Mouse (Mus musculus) CH12.LX (cell line): ENCODE measurements around the gene Neurog3. TPM values are rescaled to one million over a fixed set of nuclear protein-coding genes. Genes with fewer than 3 reads are reported as not detected.

Experiments used
- DNase-seq: peaks from one replicate; pipeline ENCODE4 v3.0.0-alpha.2; 2013; ENCODE audit errors: extremely low read depth
- H3K27ac ChIP-seq: 2 replicates; pipeline ENCODE4 v1.5.1; 2012; ENCODE audit warnings: low read depth, mild to moderate bottlenecking, control low read depth, moderate library complexity; ENCODE audit not compliant: insufficient read depth
- H3K27me3 ChIP-seq: replicated peaks from 2 replicates; pipeline ENCODE3; 2012; ENCODE audit warnings: inconsistent platforms
- H3K36me3 ChIP-seq, 2 experiments: replicated peaks in 1 of 2; 2 replicates each; pipeline versions ENCODE3 to v1.6.1; 2012; ENCODE audit warnings: inconsistent platforms in 1 of 2, low read length in 1 of 2, mild to moderate bottlenecking in 1 of 2, mixed read lengths in 1 of 2, moderate library complexity in 1 of 2; ENCODE audit not compliant: control insufficient read depth in 1 of 2, insufficient read depth in 1 of 2
- H3K4me1 ChIP-seq, 2 experiments: 2 replicates each; pipeline ENCODE4 v1.6.1; 2012; ENCODE audit warnings: inconsistent platforms in 1 of 2, moderate library complexity in 1 of 2; ENCODE audit not compliant: insufficient read depth in 2 of 2, control insufficient read depth in 1 of 2
- H3K4me2 ChIP-seq: 2 replicates; pipeline ENCODE4 v1.6.1; 2012; ENCODE audit warnings: low read depth, mild to moderate bottlenecking, control low read depth; ENCODE audit not compliant: poor library complexity, insufficient read depth, severe bottlenecking
- H3K4me3 ChIP-seq, 3 experiments: fragments of 150-350 bp in 1 of 3; sonication (generic) in 1 of 3; replicated peaks in 1 of 3; 2 replicates each; pipeline versions ENCODE3 to v1.5.1; 2011 to 2012; ENCODE audit warnings: low read depth in 2 of 3, low read length in 2 of 3, mild to moderate bottlenecking in 2 of 3, moderate library complexity in 2 of 3, control low read depth in 1 of 3, improper control_type of control experiment in 1 of 3, inconsistent platforms in 1 of 3, mixed read lengths in 1 of 3; ENCODE audit not compliant: poor library complexity in 1 of 3
- H3K79me2 ChIP-seq: replicated peaks from 2 replicates; pipeline ENCODE4 v1.6.1; 2012; ENCODE audit warnings: mild to moderate bottlenecking, moderate library complexity; ENCODE audit not compliant: control insufficient read depth, poor library complexity, insufficient read depth, severe bottlenecking; ENCODE audit errors: extremely low read depth
- H3K9ac ChIP-seq: 2 replicates; pipeline ENCODE4 v1.6.1; 2012; ENCODE audit warnings: low read depth, mild to moderate bottlenecking, control low read depth, moderate library complexity; ENCODE audit not compliant: insufficient read depth
- H3K9me3 ChIP-seq: replicated peaks from 2 replicates; pipeline ENCODE3; 2012; ENCODE audit warnings: low read length, inconsistent platforms, mixed read lengths
- CHD2 ChIP-seq: IDR thresholded peaks from 2 replicates; pipeline ENCODE4 v1.6.1; 2011; ENCODE audit warnings: low read length, improper control_type of control experiment
- E2F4 ChIP-seq: IDR thresholded peaks from 2 replicates; pipeline ENCODE4 v1.6.1; 2011; ENCODE audit warnings: low read depth, low read length, improper control_type of control experiment; ENCODE audit not compliant: insufficient replicate concordance
- EP300 ChIP-seq: IDR thresholded peaks from 2 replicates; pipeline ENCODE4 v1.6.1; 2011; ENCODE audit warnings: low read length, improper control_type of control experiment
- GABPA ChIP-seq: IDR thresholded peaks from 2 replicates; pipeline ENCODE4 v1.6.1; 2012; ENCODE audit warnings: low read depth, low read length, improper control_type of control experiment, inconsistent platforms; ENCODE audit not compliant: insufficient replicate concordance
- IRF4 ChIP-seq: IDR thresholded peaks from 2 replicates; pipeline ENCODE4 v1.6.1; 2014; ENCODE audit warnings: low read depth, mild to moderate bottlenecking, inconsistent platforms, low read length, improper control_type of control experiment
- KAT2A ChIP-seq: IDR thresholded peaks from 2 replicates; pipeline ENCODE4 v1.6.1; 2012; ENCODE audit warnings: low read length, improper control_type of control experiment, inconsistent platforms; ENCODE audit not compliant: insufficient replicate concordance
- MAFK ChIP-seq: IDR thresholded peaks from 2 replicates; pipeline ENCODE4 v1.6.1; 2011; ENCODE audit warnings: low read length, improper control_type of control experiment; ENCODE audit not compliant: insufficient replicate concordance
- MEF2A ChIP-seq: IDR thresholded peaks from 2 replicates; pipeline ENCODE4 v1.6.1; 2014; ENCODE audit warnings: low read depth, mild to moderate bottlenecking, inconsistent platforms, low read length, improper control_type of control experiment, borderline replicate concordance
- NRF1 ChIP-seq: IDR thresholded peaks from 2 replicates; pipeline ENCODE4 v1.6.1; 2014; ENCODE audit warnings: low read depth, mild to moderate bottlenecking, inconsistent platforms, low read length, improper control_type of control experiment, moderate library complexity
- POLR2A ChIP-seq: IDR thresholded peaks from 2 replicates; pipeline ENCODE4 v1.6.1; 2011; ENCODE audit warnings: low read depth, mild to moderate bottlenecking, improper control_type of control experiment, low read length
- POLR2AphosphoS2 ChIP-seq: IDR thresholded peaks from 2 replicates; pipeline ENCODE4 v1.6.1; 2011; ENCODE audit warnings: low read depth, low read length, improper control_type of control experiment
- RAD21 ChIP-seq: IDR thresholded peaks from 2 replicates; pipeline ENCODE4 v1.6.1; 2011; ENCODE audit warnings: low read depth, mild to moderate bottlenecking, low read length, improper control_type of control experiment, moderate library complexity
- RCOR1 ChIP-seq: conservative IDR thresholded peaks from 2 replicates; pipeline ENCODE4 v1.6.1; 2012; ENCODE audit warnings: low read depth, mild to moderate bottlenecking, inconsistent platforms, low read length, improper control_type of control experiment
- SIN3A ChIP-seq: IDR thresholded peaks from 2 replicates; pipeline ENCODE4 v1.6.1; 2012; ENCODE audit warnings: low read length, improper control_type of control experiment, inconsistent platforms
- TBP ChIP-seq: conservative IDR thresholded peaks from 2 replicates; pipeline ENCODE4 v1.6.1; 2011; ENCODE audit warnings: low read depth, low read length, improper control_type of control experiment
- UBTF ChIP-seq: IDR thresholded peaks from 2 replicates; pipeline ENCODE4 v1.6.1; 2012; ENCODE audit warnings: low read depth, mild to moderate bottlenecking, inconsistent platforms, low read length, improper control_type of control experiment, moderate library complexity
- ZKSCAN1 ChIP-seq: IDR thresholded peaks from 2 replicates; pipeline ENCODE4 v1.6.1; 2012; ENCODE audit warnings: low read depth, inconsistent platforms, low read length, improper control_type of control experiment, borderline replicate concordance
- dilution Hi-C: fragments of 300-500 bp; cut with MboI; formaldehyde crosslinking; loops from 2 replicates; pipeline ENCODE4 v1.14.3; 2020; ENCODE audit warnings: low sequenced_read_pairs; ENCODE audit not compliant: extremely low pct_unique_long_range_greater_than_20kb, extremely low pct_ligation_motif_present
- in situ Hi-C: fragments of 300-500 bp; cut with MboI; formaldehyde crosslinking; loops from 3 replicates; pipeline ENCODE4 v1.14.3; 2019; ENCODE audit warnings: low sequenced_read_pairs, low pct_ligation_motif_present, low pct_unique_long_range_greater_than_20kb, mixed read lengths
- polyA plus RNA-seq: library from polyadenylated mRNA; unstranded; fragments of >175 nt; gene quantifications from 2 replicates; pipeline ENCODE4 v1.2.1, GENCODE M21; 2012; ENCODE audit warnings: low read depth; ENCODE audit not compliant: insufficient read length
- total RNA-seq, 2 experiments: library from RNA; depleted of rRNA; stranded (reverse); fragments of 300-350 nt in 1 of 2; fragments of >200 nt in 1 of 2; gene quantifications; 2 replicates each; pipeline ENCODE4 v1.2.3; 2012 to 2014

The Neurog3 gene
- total and polyA plus RNA-seq, 3 experiments = not detected

GRCm38 (mm10) chr10:62094401-62094800, 38.5 kb upstream of the Neurog3 start:
- no peak overlapping the region for H3K27ac ChIP-seq
- H3K36me3 ChIP-seq = no peaks in the 10 kb centered on the region
- no peak overlapping the region for H3K4me2 ChIP-seq
- TF ChIP-seq KAT2A = no peak
- TF ChIP-seq RAD21 = no peak
- TF ChIP-seq MAFK = no peak
- no peak for TF ChIP-seq UBTF
- no peak for TF ChIP-seq IRF4
- TF ChIP-seq, all 38 proteins: peak for 0
- no peak overlapping the region for H3K9ac ChIP-seq
- no peak overlapping the region for H3K4me3 ChIP-seq
- H3K9me3 ChIP-seq = peaks cover 8% of the 10 kb centered on the region
- H3K79me2 ChIP-seq = no peaks in the 10 kb centered on the region
- dilution Hi-C loops = no loop called here
- no peak for DNase-seq
- peaks cover 43% of the 10 kb centered on the region for H3K27me3 ChIP-seq
- peaks cover 0 to 17% of the 10 kb centered on the region in 2 experiments; a peak in 2 of 4 replicates for H3K4me1 ChIP-seq
- in situ Hi-C loops = no loop called here

GRCm38 (mm10) chr10:62099749-62100403, 33.0 kb upstream of the Neurog3 start:
- no peak overlapping the region for H3K9ac ChIP-seq
- no peak overlapping the region for H3K4me3 ChIP-seq
- peaks cover 0 to 1% of the 10 kb centered on the region in 2 experiments; a peak in 1 of 4 replicates for H3K4me1 ChIP-seq
- no peak overlapping the region for H3K4me2 ChIP-seq
- peaks cover 74% of the 10 kb centered on the region for H3K27me3 ChIP-seq
- in situ Hi-C loops (loop anchor here (5.0 to 10.0 kb wide), 3 partner anchors 33 to 155 kb away; partner anchors contain the start of gene Tacr2), dilution Hi-C loops (no loop called here)
- H3K79me2 ChIP-seq = no peaks in the 10 kb centered on the region
- no peaks in the 10 kb centered on the region for H3K9me3 ChIP-seq
- no peak for DNase-seq
- TF ChIP-seq TBP (no peak), RCOR1 (no peak), SIN3A (no peak), POLR2A (no peak), KAT2A (no peak), EP300 (no peak), NRF1 (no peak), CHD2 (no peak), E2F4 (no peak), MEF2A (no peak), POLR2AphosphoS2 (no peak), UBTF (no peak), GABPA (no peak), RAD21 (no peak), ZKSCAN1 (no peak)
- no peaks in the 10 kb centered on the region for H3K36me3 ChIP-seq
- H3K27ac ChIP-seq = no peak overlapping the region
